Mouse (Mus musculus) kidney, adult 18-20 months (tissue): Measurements from ENCODE around the gene Dnajc30.

Experiments used
- DNase-seq: peaks from one replicate; pipeline ENCODE4 v3.0.0; 2021

The Dnajc30 gene

DNA sequence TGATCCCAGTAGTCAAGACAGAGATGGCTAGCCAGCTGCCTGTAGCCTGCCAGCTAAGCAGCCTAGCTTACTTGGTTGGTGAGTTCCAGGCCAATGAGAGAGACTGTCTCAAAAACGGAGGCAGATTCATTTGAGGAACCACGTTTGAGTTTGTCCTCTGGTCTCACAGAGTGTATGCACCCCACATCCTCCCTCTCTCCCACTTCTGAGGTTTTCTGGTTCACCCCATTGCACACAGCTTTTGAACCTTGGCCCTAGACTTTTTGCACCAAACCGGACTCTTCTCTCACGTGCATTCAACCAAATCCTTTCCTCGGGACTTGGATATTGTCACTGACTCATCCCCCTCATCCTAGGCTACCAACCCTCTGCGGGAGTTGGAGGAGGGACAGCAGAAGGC lies 46.0 kb downstream of the Dnajc30 start:
- DNase-seq = peak; percentile 56

DNA sequence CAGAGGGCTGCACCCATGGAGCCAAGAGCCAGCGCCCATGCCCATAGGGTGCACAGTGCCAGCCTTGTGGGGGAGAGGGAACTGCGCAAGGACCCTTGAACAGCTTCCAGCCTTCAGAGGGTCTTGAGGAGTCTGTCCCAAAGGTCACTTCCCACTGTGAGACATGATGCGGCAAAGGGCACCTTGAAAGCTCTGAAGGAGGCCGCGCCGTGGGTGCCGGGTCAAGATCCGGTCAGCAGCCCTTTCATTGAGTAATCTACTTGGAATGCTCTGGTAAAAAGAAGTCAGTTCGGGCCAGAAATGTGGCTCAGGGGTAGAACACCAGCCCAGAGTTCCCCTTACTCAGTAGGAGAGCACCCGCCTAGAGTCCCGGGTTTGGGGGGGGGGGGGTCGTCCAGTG lies 49.8 kb downstream of the Dnajc30 start:
- peak; percentile 55 for DNase-seq

DNA sequence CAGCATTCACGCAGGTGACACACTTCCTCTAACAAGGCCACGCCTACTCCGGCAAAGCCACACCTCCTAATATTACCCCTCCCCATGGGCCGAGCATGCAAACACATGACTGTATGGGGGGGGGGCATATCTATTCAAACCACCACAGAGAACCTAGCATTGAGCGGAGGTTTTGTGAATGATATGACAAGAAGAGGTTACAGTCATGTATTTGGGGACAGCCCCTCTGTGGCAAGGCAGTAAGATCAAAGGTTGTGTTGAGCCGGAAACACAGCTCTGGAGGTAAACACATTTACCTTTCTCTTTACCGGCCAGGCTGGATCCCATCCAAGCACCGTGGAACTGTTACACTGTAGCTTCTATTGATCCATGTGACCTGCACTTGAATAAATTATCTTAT lies 51.2 kb downstream of the Dnajc30 start:
- no peak for DNase-seq
